Mouse (Mus musculus) thymus, adult 2 months (tissue): ENCODE data around the gene Slc38a3. TPM values are rescaled to one million over a fixed set of nuclear protein-coding genes. Genes with fewer than 3 reads are reported as not detected.
A peak's percentile ranks its signal among the peaks of the same experiment; 100 is the strongest.

Experiments
- DNase-seq: peaks from one replicate; pipeline ENCODE4 v3.0.0; 2021
- H3K27ac ChIP-seq: fragments of 200-500 bp; 2 replicates; pipeline ENCODE4 v1.5.1; 2012; ENCODE audit warnings: low read length, control low read depth; ENCODE audit not compliant: control insufficient read depth, insufficient read depth
- H3K27me3 ChIP-seq: fragments of 200-500 bp; 2 replicates; pipeline ENCODE4 v1.6.1; 2012; ENCODE audit warnings: mild to moderate bottlenecking, low read length, moderate library complexity, mixed read lengths; ENCODE audit not compliant: control insufficient read depth, insufficient read depth
- H3K36me3 ChIP-seq: fragments of 200-500 bp; 2 replicates; pipeline ENCODE4 v1.6.1; 2012; ENCODE audit warnings: mild to moderate bottlenecking, low read length, moderate library complexity; ENCODE audit not compliant: control insufficient read depth, insufficient read depth
- H3K4me1 ChIP-seq: fragments of 200-500 bp; replicated peaks from 2 replicates; pipeline ENCODE4 v1.6.1; 2012; ENCODE audit warnings: low read length; ENCODE audit not compliant: control insufficient read depth, insufficient read depth
- H3K4me3 ChIP-seq: fragments of 200-500 bp; 2 replicates; pipeline ENCODE4 v1.5.1; 2012; ENCODE audit warnings: mild to moderate bottlenecking, low read length, control low read depth, moderate library complexity; ENCODE audit not compliant: control insufficient read depth, insufficient read depth
- CTCF ChIP-seq: fragments of 200-500 bp; IDR thresholded peaks from 2 replicates; pipeline ENCODE4 v1.5.1; 2012; ENCODE audit warnings: mild to moderate bottlenecking, control low read depth, low read length, moderate library complexity, borderline replicate concordance; ENCODE audit not compliant: control insufficient read depth, poor library complexity, insufficient read depth; ENCODE audit errors: extremely low read depth
- POLR2A ChIP-seq: fragments of 200-500 bp; IDR thresholded peaks from 2 replicates; pipeline ENCODE4 v1.6.1; 2012; ENCODE audit warnings: mild to moderate bottlenecking, low read length, control low read depth, moderate library complexity; ENCODE audit not compliant: control insufficient read depth, poor library complexity, insufficient read depth; ENCODE audit errors: extremely low read depth
- WGBS: fragments of 180-500 bp; shearing (Covaris S2); methylation state at CpG from one replicate; pipeline ENCODE4 v1.1.7; 2018; 5-methylcytosine and 5-hydroxymethylcytosine counted together
- polyA plus RNA-seq: library from polyadenylated mRNA; depleted of rRNA; stranded (reverse); fragments of >200 nt; gene quantifications from 2 replicates; pipeline ENCODE4 v1.2.3, GENCODE M21; 2012; rRNA removed

The Slc38a3 gene
- polyA plus RNA-seq, 1 experiment: 11.2 TPM

- TF ChIP-seq CTCF (no peak), POLR2A (no peak)
- Histone ChIP-seq H3K4me1 (peaks cover 9% of the 10 kb centered on the region), H3K27ac (no peak overlapping the region), H3K27me3 (no peaks in the 10 kb centered on the region), H3K4me3 (no peak overlapping the region), H3K36me3 (no peaks in the 10 kb centered on the region)
- WGBS: 91% methylated on average over 23 of the region's 23 CpGs
- no peak for DNase-seq
Observed at GRCm38 (mm10) chr9:107605041-107605661, 64.2 kb downstream of the Slc38a3 start.

GRCm38 (mm10) chr9:107603251-107603650 lies 66.1 kb downstream of the Slc38a3 start:
- 80% methylated on average over 6 of the region's 6 CpGs for WGBS
- Histone ChIP-seq H3K4me3 (no peak overlapping the region), H3K4me1 (peaks cover 14% of the 10 kb centered on the region), H3K36me3 (no peaks in the 10 kb centered on the region), H3K27ac (no peak overlapping the region), H3K27me3 (no peaks in the 10 kb centered on the region)
- no peak for DNase-seq
- TF ChIP-seq POLR2A (no peak; the same call in 1 of the 2 replicates), CTCF (no peak)

- no peaks in the 10 kb centered on the region for H3K27me3 ChIP-seq
Observed at GRCm38 (mm10) chr9:107602068-107602648, 67.2 kb downstream of the Slc38a3 start.

GRCm38 (mm10) chr9:107601275-107601674 lies 68.1 kb downstream of the Slc38a3 start:
- H3K36me3 ChIP-seq: no peaks in the 10 kb centered on the region
- H3K4me1 ChIP-seq: peaks cover 14% of the 10 kb centered on the region
- no peak overlapping the region for H3K27ac ChIP-seq
- no peaks in the 10 kb centered on the region for H3K27me3 ChIP-seq
- no peak for DNase-seq
- no peak overlapping the region for H3K4me3 ChIP-seq
- no peak for TF ChIP-seq CTCF
- TF ChIP-seq POLR2A: no peak
- WGBS: 87% methylated on average over 11 of the region's 11 CpGs

More at GRCm38 (mm10) chr9:107602068-107602648, 67.2 kb downstream of the Slc38a3 start:
- TF ChIP-seq POLR2A: no peak
- peak; percentile 94 for TF ChIP-seq CTCF
- no peak overlapping the region for H3K27ac ChIP-seq
- DNase-seq: peak; percentile 92
- 5% methylated on average over 10 of the region's 10 CpGs for WGBS
- H3K4me3 ChIP-seq: no peak overlapping the region
- H3K36me3 ChIP-seq: no peaks in the 10 kb centered on the region
- peaks cover 14% of the 10 kb centered on the region for H3K4me1 ChIP-seq

- Histone ChIP-seq H3K4me1 (peaks cover 14% of the 10 kb centered on the region), H3K36me3 (no peaks in the 10 kb centered on the region), H3K4me3 (no peak overlapping the region), H3K27ac (no peak overlapping the region), H3K27me3 (no peaks in the 10 kb centered on the region)
- TF ChIP-seq POLR2A (no peak), CTCF (no peak)
- DNase-seq: no peak
- WGBS: 82% methylated on average over 12 of the region's 12 CpGs
Observed at GRCm38 (mm10) chr9:107600745-107601144, 68.6 kb downstream of the Slc38a3 start.

Other genes starting within 250 kb of the Slc38a3 start
- 49.6 and 55.7 TPM in 2 replicates for gene Tmem115, start 135.6 kb downstream of the Slc38a3 start, polyA plus RNA-seq
- 78.7 and 84.3 TPM in 2 replicates for gene Cyb561d2, start 127.3 kb downstream of the Slc38a3 start, polyA plus RNA-seq
- 74.5 and 83.5 TPM in 2 replicates for gene Nprl2, start 127.3 kb downstream of the Slc38a3 start, polyA plus RNA-seq
- gene Zmynd10, start 122.2 kb downstream of the Slc38a3 start, polyA plus RNA-seq: 2.9 and 3.4 TPM in 2 replicates
- gene Rassf1, start 118.0 kb downstream of the Slc38a3 start, polyA plus RNA-seq: 48.8 and 50.8 TPM in 2 replicates
- 67.3 and 68.1 TPM in 2 replicates for gene Tusc2, start 106.3 kb downstream of the Slc38a3 start, polyA plus RNA-seq
- gene Hyal2, start 101.6 kb downstream of the Slc38a3 start, polyA plus RNA-seq: 35.6 and 39.8 TPM in 2 replicates
- 8.3 and 10.9 TPM in 2 replicates for gene Hyal1, start 92.6 kb downstream of the Slc38a3 start, polyA plus RNA-seq
- 102 and 103 TPM in 2 replicates for gene Naa80, start 90.6 kb downstream of the Slc38a3 start, polyA plus RNA-seq
- gene Hyal3, start 88.7 kb downstream of the Slc38a3 start, polyA plus RNA-seq: 2.4 TPM in 2 replicates
- 65.1 and 67.4 TPM in 2 replicates for gene Ifrd2, start 81.9 kb downstream of the Slc38a3 start, polyA plus RNA-seq
- 4.3 and 4.9 TPM in 2 replicates for gene Sema3b, start 60.3 kb downstream of the Slc38a3 start, polyA plus RNA-seq
- 1,154 and 1,267 TPM in 2 replicates for gene Gnai2, start 34.2 kb downstream of the Slc38a3 start, polyA plus RNA-seq
- 0.13 and 0.34 TPM in 2 replicates for gene Gnat1, start 10.2 kb upstream of the Slc38a3 start, polyA plus RNA-seq
- gene Sema3f, start 40.9 kb upstream of the Slc38a3 start, polyA plus RNA-seq: 35.5 and 41.3 TPM in 2 replicates
- 176 and 197 TPM in 2 replicates for gene Rbm5, start 101.5 kb upstream of the Slc38a3 start, polyA plus RNA-seq
- 29.0 and 32.1 TPM in 2 replicates for gene Rbm6, start 203.7 kb upstream of the Slc38a3 start, polyA plus RNA-seq
- 57.0 and 62.7 TPM in 2 replicates for gene Mon1a, start 218.6 kb upstream of the Slc38a3 start, polyA plus RNA-seq
- 8.5 and 13.0 TPM in 2 replicates for gene Mst1r, start 237.3 kb upstream of the Slc38a3 start, polyA plus RNA-seq